Mouse (Mus musculus): ENCODE measurements around the gene Ccndbp1.
"Not testable (repeated sequence)": the region's sequence is repeated elsewhere in the genome, so short reads cannot be mapped to it uniquely, and the experiment has no call there.

The Ccndbp1 gene

DNA sequence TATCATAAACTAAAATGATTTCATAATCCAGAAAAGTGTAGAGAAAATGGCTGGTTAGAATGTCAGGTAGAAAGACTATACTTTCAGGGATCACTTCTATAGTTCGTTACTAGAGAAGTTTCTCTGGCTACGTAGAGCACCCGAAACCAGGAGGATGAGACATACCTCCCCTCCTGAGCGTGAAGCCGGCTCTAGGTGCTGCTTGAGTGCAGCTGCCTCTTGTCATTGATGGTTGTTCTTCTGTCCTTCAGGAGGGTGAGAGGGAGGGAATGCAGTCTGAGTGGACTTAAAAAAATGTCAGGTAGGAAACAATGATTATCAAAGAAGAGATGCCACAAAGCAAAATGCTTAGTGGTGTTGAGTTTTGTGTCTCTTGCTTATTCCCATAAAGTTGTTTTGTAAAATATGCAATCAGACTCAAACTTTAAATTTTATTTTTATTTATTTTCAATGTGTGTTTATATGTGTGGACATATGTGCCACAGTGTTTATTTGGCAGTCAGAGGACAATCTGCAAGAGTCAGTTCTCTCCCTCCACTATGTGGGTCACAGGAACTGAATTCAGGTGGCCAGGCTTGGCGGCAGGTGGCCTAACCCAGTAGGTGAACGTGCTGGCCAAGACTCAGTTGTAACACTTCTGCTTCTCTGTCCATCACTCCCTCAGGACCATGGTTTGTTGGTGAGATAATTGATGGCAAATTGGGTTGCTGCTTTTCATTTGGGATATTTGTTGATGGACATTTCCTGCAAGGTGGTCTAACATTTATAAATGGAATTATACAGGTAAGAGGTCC is 4.0 kb upstream of the Ccndbp1 start:
- peak; percentile 94 for DNase-seq

- peak; percentile 95 for DNase-seq
Observed at GRCm38 (mm10) chr2:121006986-121007385, 1.2 kb upstream of the Ccndbp1 start.

DNA sequence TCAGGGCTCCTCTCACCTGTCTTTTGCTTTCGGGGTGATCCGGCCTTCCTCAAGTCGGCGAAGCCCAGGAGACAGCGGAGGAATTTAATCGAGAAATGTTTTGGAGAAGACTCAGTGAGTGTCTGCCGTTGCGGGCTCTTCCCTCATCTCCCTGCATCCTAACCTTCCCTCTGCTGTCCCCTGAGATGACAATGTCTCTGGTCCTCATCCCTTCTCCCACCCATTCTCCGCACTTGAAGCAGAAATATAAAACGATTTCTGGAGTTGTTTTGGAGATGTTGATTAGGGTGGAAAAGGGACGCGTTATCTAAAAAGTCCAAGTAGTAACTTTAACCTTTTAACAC is 433 bp downstream of the Ccndbp1 start:
- DNase-seq: no peak

DNA sequence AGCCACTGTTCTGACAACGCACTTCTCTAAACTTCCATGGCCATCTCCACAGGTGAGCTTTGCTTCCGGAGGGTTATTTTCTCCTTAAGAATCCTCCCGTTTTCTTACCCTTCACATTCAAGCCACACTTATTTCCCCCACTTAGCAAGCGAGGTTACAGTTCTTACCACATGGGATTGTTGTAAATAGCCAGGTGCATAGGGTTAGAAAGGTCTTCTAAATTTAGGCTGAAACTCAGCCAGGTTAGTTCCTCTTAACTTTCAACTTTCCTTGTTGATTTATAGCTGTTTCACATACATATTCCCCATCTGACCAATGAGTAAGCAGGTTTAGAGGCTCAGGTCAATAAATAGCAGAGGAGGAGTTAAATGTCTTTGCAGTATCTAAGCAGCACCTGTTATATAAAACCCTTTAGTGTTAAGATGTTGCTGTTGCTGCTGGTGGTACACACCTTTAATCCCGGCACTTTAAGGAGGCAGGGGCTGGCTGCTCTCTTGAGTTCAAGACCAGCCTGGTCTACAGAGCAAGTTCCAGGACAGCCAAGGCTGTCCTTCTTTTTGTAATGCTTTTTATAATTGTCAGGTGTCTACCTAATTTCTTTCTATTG is 971 bp downstream of the Ccndbp1 start:
- peak; percentile 58 for DNase-seq

- peak; percentile 12 for DNase-seq
Observed at GRCm38 (mm10) chr2:121012676-121013075, 4.5 kb downstream of the Ccndbp1 start.

GRCm38 (mm10) chr2:121015507-121015906 is 7.3 kb downstream of the Ccndbp1 start:
- no peak for DNase-seq

- DNase-seq: no peak
Observed at GRCm38 (mm10) chr2:121016226-121016625, 8.0 kb downstream of the Ccndbp1 start.

DNA sequence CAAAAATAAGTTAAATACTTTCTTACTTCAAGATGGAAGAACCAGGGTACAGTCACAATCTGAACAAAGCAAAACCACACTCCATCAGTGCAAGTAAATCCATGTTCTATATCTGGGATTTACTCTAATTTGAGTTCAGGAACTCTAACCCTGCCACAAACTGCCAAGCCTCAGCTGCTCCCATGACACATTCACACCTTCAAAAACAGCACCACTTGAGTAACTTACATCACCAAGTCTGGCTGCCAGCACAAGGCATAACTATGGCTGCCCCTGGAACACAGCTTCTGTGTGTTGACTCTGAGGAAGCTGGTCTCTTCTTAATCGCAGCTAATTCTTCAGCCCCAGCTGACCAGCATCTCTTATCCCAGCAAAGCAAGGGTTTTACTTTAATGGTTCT is 8.9 kb downstream of the Ccndbp1 start:
- DNase-seq: no peak

GRCm38 (mm10) chr2:121022918-121023317 is 14.7 kb downstream of the Ccndbp1 start:
- no peak for DNase-seq

DNA sequence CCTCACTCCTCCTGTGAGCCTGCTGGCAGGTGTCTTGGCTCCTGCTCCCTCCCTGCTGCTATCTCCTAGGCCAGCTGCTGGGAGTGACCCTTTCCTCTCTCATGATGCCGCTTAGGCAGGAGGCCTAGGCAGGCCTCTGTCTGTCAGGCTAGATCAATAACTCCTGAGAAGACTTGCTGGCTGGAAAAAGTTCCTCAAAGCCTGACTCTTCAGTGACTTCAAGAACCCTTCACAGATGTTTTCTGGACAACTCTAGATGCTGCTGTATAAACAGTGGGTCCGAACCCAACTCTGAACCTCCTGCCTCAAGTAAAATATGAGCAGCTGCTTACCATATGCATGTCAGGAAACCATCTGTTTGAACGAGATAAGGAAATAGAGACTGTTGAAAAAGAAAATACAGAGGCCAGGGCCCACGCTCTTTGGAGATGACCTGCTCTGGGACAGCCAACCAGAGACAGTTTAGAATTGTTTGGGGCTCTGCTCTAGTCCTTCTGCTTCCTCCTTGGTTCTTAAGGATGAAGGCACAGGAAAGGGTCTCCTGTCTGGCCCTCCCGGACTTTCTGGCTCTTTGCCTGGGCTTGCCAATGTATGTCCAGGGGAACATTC is 28.6 kb downstream of the Ccndbp1 start, which contains the start of gene Epb42:
Gene Epb42, minus strand, starts transcription at position 340 of the 609 bp plus-strand sequence.
- DNase-seq: no peak

DNA sequence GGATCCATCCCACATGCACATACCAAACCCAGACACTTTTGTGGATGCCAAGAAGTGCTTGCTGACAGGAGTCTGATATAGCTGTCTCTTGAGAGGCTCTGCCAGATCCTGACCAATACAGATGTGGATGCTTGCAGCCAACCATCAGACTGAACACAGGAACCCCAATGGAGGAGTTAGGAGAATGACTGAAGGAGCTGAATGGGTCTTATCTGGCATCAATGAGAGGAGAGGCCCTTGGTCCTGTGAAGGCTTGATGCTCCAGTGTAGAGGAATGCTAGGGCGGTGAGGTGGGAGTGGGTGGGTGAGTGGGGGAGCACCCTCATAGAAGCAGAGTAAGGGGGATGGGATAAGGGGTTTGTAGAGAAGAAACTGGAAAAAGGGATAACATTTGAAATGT is 30.6 kb downstream of the Ccndbp1 start:
- DNase-seq: not testable (repeated sequence)

DNA sequence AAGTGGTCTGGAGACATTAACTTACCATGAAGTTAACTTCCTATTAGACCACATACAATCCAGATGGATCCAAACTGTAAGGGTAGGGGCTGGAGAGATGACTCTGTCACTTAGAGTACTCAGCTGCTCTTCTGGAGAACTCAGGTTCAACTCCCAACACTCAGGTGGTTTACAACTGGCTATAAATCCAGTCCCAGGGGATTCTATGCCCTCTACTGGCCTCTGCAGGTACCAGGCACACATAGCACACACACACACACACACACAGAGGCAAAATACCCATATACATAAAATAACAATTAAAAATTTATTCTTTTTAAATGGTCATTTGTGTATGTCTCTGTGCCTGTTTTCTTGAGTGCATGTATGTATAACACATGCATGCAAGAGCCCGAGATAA is 31.2 kb downstream of the Ccndbp1 start:
- no peak for DNase-seq

DNA sequence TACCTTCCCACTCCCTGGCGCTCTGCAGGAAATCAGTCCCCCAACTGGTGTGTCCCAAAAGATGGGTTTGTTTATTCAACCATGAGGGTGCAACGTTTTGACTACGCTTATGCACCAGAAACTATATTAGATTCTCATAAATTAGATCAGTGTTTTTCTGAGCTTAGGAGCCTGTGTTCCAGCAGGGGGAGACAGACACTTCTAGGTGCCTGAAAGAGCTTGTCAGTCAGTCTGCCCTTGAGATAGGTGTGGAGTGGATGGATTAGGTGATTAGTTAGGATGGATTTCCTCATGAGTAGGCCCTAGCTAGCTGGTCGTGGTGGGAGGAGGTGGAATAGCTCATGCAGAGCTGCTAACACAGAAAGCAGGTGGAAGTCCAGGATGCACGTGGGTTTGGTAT is 32.9 kb downstream of the Ccndbp1 start:
- DNase-seq: peak; percentile 67

DNA sequence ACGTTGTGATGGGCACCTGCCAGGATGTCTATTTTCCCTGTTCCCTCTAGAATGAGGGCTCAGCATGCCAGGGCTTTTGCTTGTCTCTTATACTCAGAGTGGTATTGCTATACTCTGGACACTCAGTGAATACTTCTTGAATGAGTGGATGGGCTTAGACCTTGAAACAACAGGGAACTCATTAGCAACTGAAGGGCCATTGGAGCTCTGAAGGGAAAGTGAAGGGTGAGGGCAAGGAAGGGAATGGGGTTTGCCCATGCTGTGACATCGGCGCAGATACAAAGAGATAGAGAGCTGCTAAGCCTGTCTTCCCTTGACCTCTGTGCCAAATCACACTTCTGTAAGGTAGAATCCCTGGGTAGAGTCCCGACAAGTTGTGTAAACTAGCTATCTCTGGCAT is 37.5 kb downstream of the Ccndbp1 start:
- no peak for DNase-seq

- DNase-seq: no peak
Observed at GRCm38 (mm10) chr2:121052176-121052575, 44.0 kb downstream of the Ccndbp1 start.

- peak; percentile 51 for DNase-seq
Observed at GRCm38 (mm10) chr2:121054060-121054459, 45.9 kb downstream of the Ccndbp1 start.

DNA sequence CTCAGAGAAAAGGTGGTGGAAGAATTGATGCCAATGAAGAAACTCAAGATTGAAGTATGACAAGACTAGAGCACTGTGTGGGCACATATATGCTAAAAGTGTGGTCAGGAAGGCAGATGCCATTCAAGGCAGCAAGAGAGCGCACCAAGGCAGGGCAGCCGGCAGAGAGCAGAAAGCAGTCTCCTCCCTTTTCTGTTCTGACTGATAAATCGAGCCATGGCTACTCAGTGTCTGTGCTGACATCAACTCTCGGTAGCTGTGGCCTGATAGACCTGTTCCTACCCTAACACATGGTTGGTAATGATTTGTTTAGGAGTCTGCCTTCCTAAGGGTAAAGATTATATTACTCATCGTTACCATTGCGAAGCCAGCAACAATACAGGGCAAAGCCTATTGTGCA is 47.7 kb downstream of the Ccndbp1 start:
- DNase-seq: no peak

DNA sequence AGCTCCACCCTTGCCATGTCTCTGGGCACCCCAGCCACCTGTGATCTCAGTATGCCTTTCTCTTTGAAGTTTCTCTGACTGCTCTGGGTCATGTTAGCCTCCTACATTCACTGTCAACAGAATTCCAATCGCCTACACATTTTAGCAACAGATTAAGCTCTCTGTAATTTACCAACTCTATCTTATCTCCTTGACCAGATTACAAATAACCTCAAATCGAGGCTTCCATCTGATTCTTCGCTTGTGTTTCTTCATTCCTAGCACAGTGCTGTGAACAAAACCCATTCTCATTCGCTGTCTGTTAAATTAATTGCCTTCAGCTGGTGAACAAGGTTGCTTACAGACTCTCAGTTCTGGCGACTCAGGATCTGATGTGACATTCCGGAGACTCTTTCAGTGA is 49.8 kb downstream of the Ccndbp1 start:
- DNase-seq: no peak

DNA sequence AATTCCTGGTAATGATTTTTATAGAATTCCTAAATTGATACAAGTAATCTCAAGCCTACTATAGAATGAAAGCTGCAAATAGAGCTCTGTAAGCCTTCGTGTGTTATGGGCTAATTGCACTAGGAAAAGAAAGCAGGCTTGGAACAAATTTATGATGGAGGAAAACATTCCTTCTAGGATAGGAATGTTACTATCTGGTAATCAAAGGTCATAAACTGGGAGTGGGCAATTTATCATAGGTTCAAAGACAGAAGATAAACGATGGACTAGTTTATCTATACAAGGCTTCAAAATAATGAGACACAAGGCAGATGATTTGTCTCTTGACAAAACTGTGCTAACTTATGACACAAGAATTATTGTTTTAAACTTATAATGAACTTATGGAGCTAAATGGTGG is 53.1 kb downstream of the Ccndbp1 start:
- DNase-seq: no peak
